Mouse (Mus musculus) olfactory bulb, adult 2 months (tissue): ENCODE data around the gene Ube2c.

Experiments used
- CTCF ChIP-seq: fragments of 200-500 bp; IDR thresholded peaks from 2 replicates; pipeline ENCODE4 v1.5.1; 2012; ENCODE audit warnings: low read depth, mild to moderate bottlenecking, low read length, moderate library complexity; ENCODE audit not compliant: insufficient read depth
- POLR2A ChIP-seq: fragments of 200-500 bp; IDR thresholded peaks from 2 replicates; pipeline ENCODE4 v1.6.1; 2012; ENCODE audit warnings: mild to moderate bottlenecking, low read depth, low read length, moderate library complexity; ENCODE audit not compliant: insufficient read depth

DNA sequence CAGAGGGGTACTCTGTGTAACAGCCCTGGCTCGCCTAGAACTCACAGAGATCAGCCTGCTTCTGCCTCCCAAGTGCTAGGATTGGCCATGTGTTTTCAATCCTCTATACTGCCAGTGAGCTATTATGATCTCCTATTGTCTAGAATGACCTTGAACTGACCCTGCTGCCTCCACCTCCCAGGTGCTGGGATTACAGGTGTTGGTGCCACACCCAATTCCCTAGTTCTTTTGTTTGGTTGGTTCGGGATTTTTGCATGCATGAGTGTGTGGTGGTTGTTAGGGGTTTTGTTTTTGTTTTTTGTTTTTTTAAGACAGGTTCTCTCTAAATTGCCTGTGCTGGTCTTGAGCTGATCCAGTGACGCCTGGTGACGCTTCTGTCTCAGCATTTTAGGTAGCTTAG is 54.3 kb downstream of the Ube2c start:
- TF ChIP-seq POLR2A (no peak), CTCF (no peak)
